Mouse (Mus musculus): ENCODE data around the gene Lyzl4. TPM values are rescaled to one million over a fixed set of nuclear protein-coding genes. Genes with fewer than 3 reads are reported as not detected.

The Lyzl4 gene
- polyA plus RNA-seq, 1 experiment = 0.32 TPM

- no peak for TF ChIP-seq CTCF (IDR thresholded peaks at IDR 0.05; ENCODE audit: extremely low read depth, insufficient read length, insufficient replicate concordance, low read depth, low read length)
- no peak for TF ChIP-seq POLR2A (IDR thresholded peaks at IDR 0.05; ENCODE audit: low read depth, low read length)
- Histone ChIP-seq H3K27me3 (ENCODE audit: control insufficient read depth, insufficient read depth, low read length) (no peaks in the 10 kb centered on the region), H3K36me3 (ENCODE audit: control insufficient read depth, insufficient read depth, low read length) (peaks cover 8% of the 10 kb centered on the region; the same call in 1 of the 2 replicates), H3K27ac (ENCODE audit: insufficient read depth, low read depth, low read length) (no peak overlapping the region), H3K4me1 (ENCODE audit: control insufficient read depth, insufficient read depth, insufficient read length, low read length) (peaks cover 13% of the 10 kb centered on the region; the same call in 1 of the 2 replicates), H3K4me3 (ENCODE audit: low read depth, low read length) (no peak overlapping the region)
- 40% methylated on average over 8 of the region's 8 CpGs for WGBS
Measured at GRCm38 (mm10) chr9:121677476-121677875, 35.6 kb upstream of the Lyzl4 start.

- H3K36me3 ChIP-seq (ENCODE audit: control insufficient read depth, insufficient read depth, low read length) = peaks cover 5% of the 10 kb centered on the region; the same call in 1 of the 2 replicates
- TF ChIP-seq CTCF (IDR thresholded peaks at IDR 0.05; ENCODE audit: extremely low read depth, insufficient read length, insufficient replicate concordance, low read depth, low read length) (no peak), POLR2A (IDR thresholded peaks at IDR 0.05; ENCODE audit: low read depth, low read length) (no peak)
- H3K4me1 ChIP-seq (ENCODE audit: control insufficient read depth, insufficient read depth, insufficient read length, low read length) = peaks cover 13% of the 10 kb centered on the region; the same call in 1 of the 2 replicates
- no peak overlapping the region for H3K4me3 ChIP-seq (ENCODE audit: low read depth, low read length)
- WGBS = 36% methylated on average over 4 of the region's 4 CpGs
- no peak overlapping the region for H3K27ac ChIP-seq (ENCODE audit: insufficient read depth, low read depth, low read length)
- no peaks in the 10 kb centered on the region for H3K27me3 ChIP-seq (ENCODE audit: control insufficient read depth, insufficient read depth, low read length)
Measured at GRCm38 (mm10) chr9:121677069-121677468, 35.2 kb upstream of the Lyzl4 start.

- H3K4me3 ChIP-seq (ENCODE audit: low read depth, low read length) = no peak overlapping the region
- peaks cover 11% of the 10 kb centered on the region; the same call in 1 of the 2 replicates for H3K4me1 ChIP-seq (ENCODE audit: control insufficient read depth, insufficient read depth, insufficient read length, low read length)
- no peak for TF ChIP-seq CTCF (IDR thresholded peaks at IDR 0.05; ENCODE audit: extremely low read depth, insufficient read length, insufficient replicate concordance, low read depth, low read length)
- TF ChIP-seq POLR2A (IDR thresholded peaks at IDR 0.05; ENCODE audit: low read depth, low read length) = no peak
- H3K27ac ChIP-seq (ENCODE audit: insufficient read depth, low read depth, low read length) = no peak overlapping the region
- H3K36me3 ChIP-seq (ENCODE audit: control insufficient read depth, insufficient read depth, low read length) = peaks cover 10% of the 10 kb centered on the region
- 88% methylated on average over 2 of the region's 2 CpGs for WGBS
- H3K27me3 ChIP-seq (ENCODE audit: control insufficient read depth, insufficient read depth, low read length) = no peaks in the 10 kb centered on the region
Measured at GRCm38 (mm10) chr9:121675556-121675955, 33.7 kb upstream of the Lyzl4 start.

GRCm38 (mm10) chr9:121675011-121675410, 33.1 kb upstream of the Lyzl4 start:
- H3K4me1 ChIP-seq (ENCODE audit: control insufficient read depth, insufficient read depth, insufficient read length, low read length) = peaks cover 9% of the 10 kb centered on the region; the same call in 1 of the 2 replicates
- 74% methylated on average over 9 of the region's 9 CpGs for WGBS
- no peaks in the 10 kb centered on the region for H3K27me3 ChIP-seq (ENCODE audit: control insufficient read depth, insufficient read depth, low read length)
- H3K36me3 ChIP-seq (ENCODE audit: control insufficient read depth, insufficient read depth, low read length) = peaks cover 13% of the 10 kb centered on the region
- TF ChIP-seq CTCF (IDR thresholded peaks at IDR 0.05; ENCODE audit: extremely low read depth, insufficient read length, insufficient replicate concordance, low read depth, low read length) (no peak), POLR2A (IDR thresholded peaks at IDR 0.05; ENCODE audit: low read depth, low read length) (no peak)
- H3K27ac ChIP-seq (ENCODE audit: insufficient read depth, low read depth, low read length) = no peak overlapping the region
- H3K4me3 ChIP-seq (ENCODE audit: low read depth, low read length) = peak overlapping the region; percentile 15

- no peak overlapping the region for H3K27ac ChIP-seq (ENCODE audit: insufficient read depth, low read depth, low read length)
- H3K4me1 ChIP-seq (ENCODE audit: control insufficient read depth, insufficient read depth, insufficient read length, low read length) = peaks cover 7% of the 10 kb centered on the region; the same call in 1 of the 2 replicates
- no peak overlapping the region for H3K4me3 ChIP-seq (ENCODE audit: low read depth, low read length)
- H3K27me3 ChIP-seq (ENCODE audit: control insufficient read depth, insufficient read depth, low read length) = no peaks in the 10 kb centered on the region
- TF ChIP-seq CTCF (IDR thresholded peaks at IDR 0.05; ENCODE audit: extremely low read depth, insufficient read length, insufficient replicate concordance, low read depth, low read length) (no peak), POLR2A (IDR thresholded peaks at IDR 0.05; ENCODE audit: low read depth, low read length) (no peak)
- 92% methylated on average over 5 of the region's 5 CpGs for WGBS
- H3K36me3 ChIP-seq (ENCODE audit: control insufficient read depth, insufficient read depth, low read length) = peaks cover 20% of the 10 kb centered on the region
Measured at GRCm38 (mm10) chr9:121673716-121674115, 31.8 kb upstream of the Lyzl4 start.

- TF ChIP-seq POLR2A (IDR thresholded peaks at IDR 0.05; ENCODE audit: low read depth, low read length) = no peak
- no peak for TF ChIP-seq CTCF (IDR thresholded peaks at IDR 0.05; ENCODE audit: extremely low read depth, insufficient read length, insufficient replicate concordance, low read depth, low read length)
- Histone ChIP-seq H3K36me3 (ENCODE audit: control insufficient read depth, insufficient read depth, low read length) (peaks cover 29% of the 10 kb centered on the region), H3K27me3 (ENCODE audit: control insufficient read depth, insufficient read depth, low read length) (no peaks in the 10 kb centered on the region), H3K4me1 (ENCODE audit: control insufficient read depth, insufficient read depth, insufficient read length, low read length) (peaks cover 3% of the 10 kb centered on the region; the same call in 1 of the 2 replicates), H3K27ac (ENCODE audit: insufficient read depth, low read depth, low read length) (no peak overlapping the region), H3K4me3 (ENCODE audit: low read depth, low read length) (no peak overlapping the region)
- 51% methylated on average over 5 of the region's 5 CpGs for WGBS
Measured at GRCm38 (mm10) chr9:121672311-121672710, 30.4 kb upstream of the Lyzl4 start.

GRCm38 (mm10) chr9:121671300-121671699, 29.4 kb upstream of the Lyzl4 start:
- 40% methylated on average over 7 of the region's 7 CpGs for WGBS
- no peaks in the 10 kb centered on the region for H3K4me1 ChIP-seq (ENCODE audit: control insufficient read depth, insufficient read depth, insufficient read length, low read length)
- no peak overlapping the region for H3K4me3 ChIP-seq (ENCODE audit: low read depth, low read length)
- TF ChIP-seq CTCF (IDR thresholded peaks at IDR 0.05; ENCODE audit: extremely low read depth, insufficient read length, insufficient replicate concordance, low read depth, low read length) (peak; percentile 78; the same call in 1 of the 2 replicates), POLR2A (IDR thresholded peaks at IDR 0.05; ENCODE audit: low read depth, low read length) (no peak)
- H3K27ac ChIP-seq (ENCODE audit: insufficient read depth, low read depth, low read length) = no peak overlapping the region
- peaks cover 35% of the 10 kb centered on the region for H3K36me3 ChIP-seq (ENCODE audit: control insufficient read depth, insufficient read depth, low read length)
- no peaks in the 10 kb centered on the region for H3K27me3 ChIP-seq (ENCODE audit: control insufficient read depth, insufficient read depth, low read length)
